Mouse (Mus musculus) heart, postnatal 0 days (tissue): ENCODE data around the gene Capns2.

Experiments
- CTCF ChIP-seq: IDR thresholded peaks from 2 replicates; pipeline ENCODE4 v1.5.1; 2016; ENCODE audit warnings: antibody characterized with exemption, control low read depth, low read depth
- EP300 ChIP-seq: IDR thresholded peaks from 2 replicates; pipeline ENCODE4 v1.6.1; 2016; ENCODE audit warnings: antibody characterized with exemption, low read depth

- TF ChIP-seq EP300 = no peak
- TF ChIP-seq CTCF = no peak
Measured at GRCm38 (mm10) chr8:92911477-92911876, 10.3 kb downstream of the Capns2 start.
